Mouse (Mus musculus) erythroblast, embryonic 14.5 days (primary cell): ENCODE measurements around the gene Pabpc5. TPM values are rescaled to one million over a fixed set of nuclear protein-coding genes. Genes with fewer than 3 reads are reported as not detected.

Source experiments
- H3K27me3 ChIP-seq: 2 replicates; pipeline ENCODE4 v1.6.1; 2012; ENCODE audit warnings: inconsistent platforms; ENCODE audit not compliant: control insufficient read depth
- H3K36me3 ChIP-seq: 2 replicates; pipeline ENCODE4 v1.6.1; 2012; ENCODE audit warnings: mild to moderate bottlenecking, inconsistent platforms; ENCODE audit not compliant: control insufficient read depth
- H3K4me1 ChIP-seq: 2 replicates; pipeline ENCODE4 v1.6.1; 2012; ENCODE audit warnings: inconsistent platforms; ENCODE audit not compliant: control insufficient read depth
- H3K4me3 ChIP-seq: replicated peaks from 2 replicates; pipeline ENCODE3; 2012; ENCODE audit warnings: moderate library complexity, mild to moderate bottlenecking, inconsistent platforms
- H3K9me3 ChIP-seq: 2 replicates; pipeline ENCODE4 v1.6.1; 2012; ENCODE audit warnings: low read length, inconsistent platforms, mixed read lengths; ENCODE audit not compliant: control insufficient read depth
- GATA1 ChIP-seq: IDR thresholded peaks from 2 replicates; pipeline ENCODE4 v1.6.1; 2012; ENCODE audit warnings: low read length, inconsistent platforms, mixed read lengths
- TAL1 ChIP-seq: IDR thresholded peaks from 3 replicates; pipeline ENCODE4 v1.6.1; 2012; ENCODE audit warnings: low read length, inconsistent platforms, mixed read lengths
- polyA plus RNA-seq: library from polyadenylated mRNA; stranded (reverse); fragments of >175 nt; gene quantifications from 2 replicates; pipeline ENCODE4 v1.2.3, GENCODE M21; 2012

The Pabpc5 gene
- polyA plus RNA-seq, result not detected in 2 replicates

DNA sequence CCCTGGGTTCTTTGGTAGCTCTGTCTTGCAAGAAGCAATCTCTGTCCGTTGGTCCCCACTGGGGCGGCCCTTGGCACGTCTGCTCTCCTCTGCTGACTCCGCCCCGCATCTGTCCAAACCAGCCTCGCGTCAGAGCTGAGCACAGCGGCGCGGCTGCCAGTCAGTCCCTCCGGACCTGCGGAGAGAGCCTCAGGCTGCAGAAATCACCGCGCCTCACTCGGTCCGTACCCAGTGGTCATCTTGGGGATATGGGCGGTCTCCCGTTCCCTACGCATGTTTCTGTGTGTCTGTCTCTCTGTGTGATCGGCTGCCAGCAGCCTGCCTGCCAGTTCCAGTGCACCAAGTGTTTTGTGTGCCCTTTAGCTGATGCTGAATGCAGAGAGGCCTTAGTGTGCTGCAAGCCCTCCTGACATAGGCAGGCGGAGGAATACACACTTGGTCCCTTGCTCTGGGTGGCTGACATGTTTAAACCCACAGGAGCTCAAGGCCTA is at the start of gene Pabpc5:
TSS of gene Pabpc5 (plus strand) at position 116 of the 491 bp plus-strand sequence.
- no peaks in the 10 kb centered on the region for H3K27me3 ChIP-seq
- no peaks in the 10 kb centered on the region for H3K4me1 ChIP-seq
- no peak within 1 kb of the TSS for H3K4me3 ChIP-seq
- TF ChIP-seq TAL1, result no peak
- TF ChIP-seq GATA1, result no peak
- H3K9me3 ChIP-seq, result no peaks in the 10 kb centered on the region
- no peaks in the 10 kb centered on the region for H3K36me3 ChIP-seq

DNA sequence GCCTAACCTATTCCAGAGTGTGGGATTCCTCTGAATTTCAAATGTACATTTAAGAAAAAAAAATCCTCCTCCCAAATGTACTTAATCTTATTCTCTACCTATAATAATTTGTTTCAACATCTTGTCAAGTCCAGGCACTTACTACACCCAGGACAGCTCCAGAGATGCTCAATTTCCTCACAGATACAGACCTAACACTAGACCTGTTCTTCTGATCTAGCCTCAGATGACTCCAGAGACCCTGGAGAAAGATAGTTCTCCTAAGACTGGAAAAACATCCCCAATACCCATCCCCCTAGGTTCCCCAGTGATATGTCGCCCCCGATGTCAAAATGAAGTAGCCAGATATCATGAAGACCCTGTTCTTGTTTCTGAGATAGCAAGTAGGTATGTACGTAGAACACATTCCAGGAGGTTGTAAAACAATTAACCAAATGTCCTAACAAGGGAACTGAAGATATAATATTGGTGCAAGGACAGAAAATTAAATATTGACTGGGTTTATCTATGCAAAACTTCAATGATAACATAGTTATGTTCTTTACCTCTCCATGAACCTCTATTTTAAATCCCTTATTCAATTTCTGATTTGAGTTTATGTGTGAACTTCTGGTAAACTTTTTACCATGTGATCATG is 39.9 kb upstream of the Pabpc5 start:
- no peaks in the 10 kb centered on the region for H3K4me1 ChIP-seq

DNA sequence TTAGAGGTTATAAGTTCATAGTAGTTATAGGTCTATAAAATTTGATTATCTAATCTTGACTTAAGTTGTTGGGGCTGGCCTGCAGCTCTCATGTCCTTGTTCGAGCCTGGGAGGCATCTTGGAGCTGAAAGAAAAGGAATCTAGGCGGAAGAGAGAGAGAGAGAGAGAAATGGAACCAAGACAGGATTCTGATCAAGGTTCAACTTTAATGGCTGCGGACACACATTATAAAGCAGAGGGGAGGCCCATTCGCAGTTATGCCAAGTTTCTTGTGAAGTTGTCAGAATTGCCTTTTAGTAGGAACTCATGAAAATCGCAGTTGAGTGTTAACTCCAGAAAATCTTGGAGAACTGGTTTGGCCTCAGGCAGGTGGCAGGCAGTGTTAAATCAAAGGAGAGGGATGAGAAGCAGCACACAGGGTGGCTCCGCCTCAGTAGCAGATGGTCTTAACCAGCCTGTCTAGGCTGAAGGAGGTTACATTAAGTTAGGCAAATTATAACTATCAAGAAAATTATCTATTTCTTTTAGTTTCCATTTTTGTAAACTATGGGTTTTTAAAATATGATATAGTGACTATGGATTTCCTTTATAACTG is 38.6 kb upstream of the Pabpc5 start:
- Histone ChIP-seq H3K27me3 (no peaks in the 10 kb centered on the region), H3K4me3 (no peak overlapping the region), H3K9me3 (peaks cover 2% of the 10 kb centered on the region; the same call in 1 of the 2 replicates), H3K4me1 (no peaks in the 10 kb centered on the region), H3K36me3 (no peaks in the 10 kb centered on the region)
- no peak for TF ChIP-seq GATA1
- TF ChIP-seq TAL1, result no peak

More for the DNA sequence above, 39.9 kb upstream of the Pabpc5 start:
- Histone ChIP-seq H3K4me3 (no peak overlapping the region), H3K9me3 (peaks cover 2% of the 10 kb centered on the region; the same call in 1 of the 2 replicates), H3K27me3 (no peaks in the 10 kb centered on the region), H3K36me3 (no peaks in the 10 kb centered on the region)
- TF ChIP-seq GATA1, result no peak
- no peak for TF ChIP-seq TAL1

DNA sequence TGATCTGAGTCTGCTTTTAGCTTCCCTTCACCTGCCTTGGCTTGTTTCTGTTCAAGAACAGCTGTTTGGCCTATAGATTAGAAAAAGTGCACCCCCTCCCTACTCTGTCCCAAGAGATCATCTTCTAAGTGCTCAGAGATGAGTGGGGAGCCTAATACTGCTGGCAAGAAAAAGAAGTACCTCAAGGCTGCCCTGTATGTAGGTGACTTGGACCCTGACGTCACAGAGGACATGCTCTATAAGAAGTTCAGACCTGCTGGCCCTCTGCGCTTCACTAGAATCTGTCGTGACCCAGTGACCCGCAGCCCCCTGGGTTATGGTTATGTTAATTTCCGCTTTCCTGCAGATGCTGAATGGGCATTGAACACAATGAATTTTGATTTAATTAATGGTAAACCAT is 856 bp downstream of the Pabpc5 start:
- TF ChIP-seq GATA1 (no peak), TAL1 (no peak)
- Histone ChIP-seq H3K4me3 (no peak overlapping the region), H3K36me3 (no peaks in the 10 kb centered on the region), H3K4me1 (no peaks in the 10 kb centered on the region), H3K9me3 (no peaks in the 10 kb centered on the region), H3K27me3 (no peaks in the 10 kb centered on the region)
